Mouse (Mus musculus): ENCODE data around the gene Thg1l. TPM values are rescaled to one million over a fixed set of nuclear protein-coding genes. Genes with fewer than 3 reads are reported as not detected.

Gene Thg1l
- 10.0 and 10.2 TPM in 2 replicates for polyA plus RNA-seq (2015; fragmentation: Nextera tagmentation; extraction: Ambion mirVana)

- H3K9ac ChIP-seq (replicated peaks; ENCODE audit: low read depth, low read length): peak within 1 kb of the TSS; percentile 67
- no peaks in the 10 kb centered on the region for H3K9me3 ChIP-seq (ENCODE audit: control insufficient read depth, low read length)
- peak; percentile 99 for ATAC-seq
- peak within 1 kb of the TSS; percentile 57; the same call in 1 of the 2 replicates for H3K27ac ChIP-seq (ENCODE audit: low read length)
- H3K4me2 ChIP-seq (ENCODE audit: low read length): peak within 1 kb of the TSS; percentile 57
- H3K4me1 ChIP-seq (replicated peaks; ENCODE audit: control insufficient read depth, insufficient read depth, low read length): 0 out of 2 replicates have a peak, but pooled peaks cover 3% of the 10 kb centered on the region
- no peaks in the 10 kb centered on the region for H3K27me3 ChIP-seq (replicated peaks; ENCODE audit: control insufficient read depth, insufficient read depth, low read length)
- peak within 1 kb of the TSS; percentile 86 for H3K4me3 ChIP-seq (replicated peaks; ENCODE audit: low read length)
- H3K36me3 ChIP-seq (ENCODE audit: control insufficient read depth, insufficient read depth): no peaks in the 10 kb centered on the region
- 0% methylated on average over 32 of the region's 32 CpGs for WGBS
Measured at GRCm38 (mm10) chr11:45955127-45955627, at the start of gene Thg1l. TSS of gene Thg1l (minus strand) at chr11:45955494.

- Histone ChIP-seq H3K27me3 (replicated peaks; ENCODE audit: control insufficient read depth, insufficient read depth, low read length) (no peaks in the 10 kb centered on the region), H3K36me3 (ENCODE audit: control insufficient read depth, insufficient read depth) (no peaks in the 10 kb centered on the region), H3K4me3 (replicated peaks; ENCODE audit: low read length) (no peak overlapping the region), H3K4me2 (ENCODE audit: low read length) (no peak overlapping the region; the same call in 1 of the 2 replicates), H3K9ac (replicated peaks; ENCODE audit: low read depth, low read length) (no peak overlapping the region), H3K4me1 (replicated peaks; ENCODE audit: control insufficient read depth, insufficient read depth, low read length) (no peaks in the 10 kb centered on the region), H3K27ac (ENCODE audit: low read length) (no peak overlapping the region), H3K9me3 (ENCODE audit: control insufficient read depth, low read length) (no peaks in the 10 kb centered on the region)
- no peak for ATAC-seq
- 54% methylated on average over 13 of the region's 13 CpGs for WGBS
Measured at GRCm38 (mm10) chr11:45992087-45992486, 36.8 kb upstream of the Thg1l start.

- H3K9me3 ChIP-seq (ENCODE audit: control insufficient read depth, low read length): no peaks in the 10 kb centered on the region
- no peaks in the 10 kb centered on the region for H3K36me3 ChIP-seq (ENCODE audit: control insufficient read depth, insufficient read depth)
- H3K27me3 ChIP-seq (replicated peaks; ENCODE audit: control insufficient read depth, insufficient read depth, low read length): no peaks in the 10 kb centered on the region
- H3K27ac ChIP-seq (ENCODE audit: low read length): no peak overlapping the region
- H3K9ac ChIP-seq (replicated peaks; ENCODE audit: low read depth, low read length): no peak overlapping the region
- ATAC-seq: no peak
- 11% methylated on average over 16 of the region's 16 CpGs for WGBS
- no peak overlapping the region for H3K4me3 ChIP-seq (replicated peaks; ENCODE audit: low read length)
- peak overlapping the region; percentile 36 for H3K4me2 ChIP-seq (ENCODE audit: low read length)
- no peaks in the 10 kb centered on the region for H3K4me1 ChIP-seq (replicated peaks; ENCODE audit: control insufficient read depth, insufficient read depth, low read length)
Measured at GRCm38 (mm10) chr11:45991604-45992003, 36.3 kb upstream of the Thg1l start.

- ATAC-seq: peak; percentile 9; the same call in 1 of the 2 replicates
- H3K4me1 ChIP-seq (replicated peaks; ENCODE audit: control insufficient read depth, insufficient read depth, low read length): peaks cover 4% of the 10 kb centered on the region; the same call in 1 of the 2 replicates
- H3K4me3 ChIP-seq (replicated peaks; ENCODE audit: low read length): peak overlapping the region; percentile 53
- H3K27me3 ChIP-seq (replicated peaks; ENCODE audit: control insufficient read depth, insufficient read depth, low read length): 0 out of 2 replicates have a peak, but pooled peaks cover 4% of the 10 kb centered on the region
- WGBS: 52% methylated on average over 13 of the region's 19 CpGs
- peak overlapping the region; percentile 75 for H3K9ac ChIP-seq (replicated peaks; ENCODE audit: low read depth, low read length)
- peaks cover 2% of the 10 kb centered on the region; the same call in 1 of the 2 replicates for H3K9me3 ChIP-seq (ENCODE audit: control insufficient read depth, low read length)
- H3K36me3 ChIP-seq (ENCODE audit: control insufficient read depth, insufficient read depth): no peaks in the 10 kb centered on the region
- no peak overlapping the region for H3K27ac ChIP-seq (ENCODE audit: low read length)
- peak overlapping the region; percentile 62 for H3K4me2 ChIP-seq (ENCODE audit: low read length)
Measured at GRCm38 (mm10) chr11:45980893-45981253, 25.6 kb upstream of the Thg1l start.

GRCm38 (mm10) chr11:45979946-45980892 is 24.9 kb upstream of the Thg1l start, which contains the start of gene Sox30:
TSS of gene Sox30 (plus strand) at chr11:45980310.
- Histone ChIP-seq H3K9ac (replicated peaks; ENCODE audit: low read depth, low read length) (peak within 1 kb of the TSS; percentile 75), H3K27me3 (replicated peaks; ENCODE audit: control insufficient read depth, insufficient read depth, low read length) (0 out of 2 replicates have a peak, but pooled peaks cover 4% of the 10 kb centered on the region), H3K9me3 (ENCODE audit: control insufficient read depth, low read length) (peaks cover 2% of the 10 kb centered on the region; the same call in 1 of the 2 replicates), H3K4me1 (replicated peaks; ENCODE audit: control insufficient read depth, insufficient read depth, low read length) (peaks cover 4% of the 10 kb centered on the region; the same call in 1 of the 2 replicates), H3K36me3 (ENCODE audit: control insufficient read depth, insufficient read depth) (no peaks in the 10 kb centered on the region), H3K27ac (ENCODE audit: low read length) (no peak within 1 kb of the TSS; the same call in 1 of the 2 replicates), H3K4me3 (replicated peaks; ENCODE audit: low read length) (peak within 1 kb of the TSS; percentile 53), H3K4me2 (ENCODE audit: low read length) (peak within 1 kb of the TSS; percentile 62)
- ATAC-seq: peak; percentile 98
- 13% methylated on average over 77 of the region's 115 CpGs for WGBS

- 78% methylated on average over 3 of the region's 3 CpGs for WGBS
- Histone ChIP-seq H3K27me3 (replicated peaks; ENCODE audit: control insufficient read depth, insufficient read depth, low read length) (0 out of 2 replicates have a peak, but pooled peaks cover 4% of the 10 kb centered on the region), H3K4me3 (replicated peaks; ENCODE audit: low read length) (no peak overlapping the region), H3K4me2 (ENCODE audit: low read length) (no peak overlapping the region), H3K4me1 (replicated peaks; ENCODE audit: control insufficient read depth, insufficient read depth, low read length) (peaks cover 4% of the 10 kb centered on the region; the same call in 1 of the 2 replicates), H3K36me3 (ENCODE audit: control insufficient read depth, insufficient read depth) (no peaks in the 10 kb centered on the region), H3K27ac (ENCODE audit: low read length) (no peak overlapping the region), H3K9me3 (ENCODE audit: control insufficient read depth, low read length) (peaks cover 2% of the 10 kb centered on the region; the same call in 1 of the 2 replicates), H3K9ac (replicated peaks; ENCODE audit: low read depth, low read length) (no peak overlapping the region)
- no peak for ATAC-seq
Measured at GRCm38 (mm10) chr11:45976061-45976460, 20.8 kb upstream of the Thg1l start.

GRCm38 (mm10) chr11:45974466-45974865 is 19.2 kb upstream of the Thg1l start:
- no peak overlapping the region for H3K4me3 ChIP-seq (replicated peaks; ENCODE audit: low read length)
- H3K9ac ChIP-seq (replicated peaks; ENCODE audit: low read depth, low read length): no peak overlapping the region
- no peaks in the 10 kb centered on the region for H3K36me3 ChIP-seq (ENCODE audit: control insufficient read depth, insufficient read depth)
- H3K27ac ChIP-seq (ENCODE audit: low read length): no peak overlapping the region
- H3K9me3 ChIP-seq (ENCODE audit: control insufficient read depth, low read length): no peaks in the 10 kb centered on the region
- WGBS: 92% methylated on average over 8 of the region's 8 CpGs
- H3K4me2 ChIP-seq (ENCODE audit: low read length): no peak overlapping the region
- 0 out of 2 replicates have a peak, but pooled peaks cover 3% of the 10 kb centered on the region for H3K27me3 ChIP-seq (replicated peaks; ENCODE audit: control insufficient read depth, insufficient read depth, low read length)
- no peaks in the 10 kb centered on the region for H3K4me1 ChIP-seq (replicated peaks; ENCODE audit: control insufficient read depth, insufficient read depth, low read length)
- ATAC-seq: no peak

GRCm38 (mm10) chr11:45973635-45974034 is 18.3 kb upstream of the Thg1l start:
- no peak overlapping the region for H3K27ac ChIP-seq (ENCODE audit: low read length)
- H3K4me2 ChIP-seq (ENCODE audit: low read length): no peak overlapping the region
- H3K9me3 ChIP-seq (ENCODE audit: control insufficient read depth, low read length): no peaks in the 10 kb centered on the region
- no peaks in the 10 kb centered on the region for H3K27me3 ChIP-seq (replicated peaks; ENCODE audit: control insufficient read depth, insufficient read depth, low read length)
- no peak overlapping the region for H3K9ac ChIP-seq (replicated peaks; ENCODE audit: low read depth, low read length)
- H3K4me1 ChIP-seq (replicated peaks; ENCODE audit: control insufficient read depth, insufficient read depth, low read length): no peaks in the 10 kb centered on the region
- 88% methylated on average over 5 of the region's 5 CpGs for WGBS
- no peak overlapping the region for H3K4me3 ChIP-seq (replicated peaks; ENCODE audit: low read length)
- ATAC-seq: no peak
- H3K36me3 ChIP-seq (ENCODE audit: control insufficient read depth, insufficient read depth): no peaks in the 10 kb centered on the region

GRCm38 (mm10) chr11:45968466-45968865 is 13.2 kb upstream of the Thg1l start:
- H3K9ac ChIP-seq (replicated peaks; ENCODE audit: low read depth, low read length): no peak overlapping the region
- 87% methylated on average over 3 of the region's 3 CpGs for WGBS
- H3K4me3 ChIP-seq (replicated peaks; ENCODE audit: low read length): no peak overlapping the region
- H3K36me3 ChIP-seq (ENCODE audit: control insufficient read depth, insufficient read depth): no peaks in the 10 kb centered on the region
- no peaks in the 10 kb centered on the region for H3K27me3 ChIP-seq (replicated peaks; ENCODE audit: control insufficient read depth, insufficient read depth, low read length)
- ATAC-seq: no peak
- H3K9me3 ChIP-seq (ENCODE audit: control insufficient read depth, low read length): no peaks in the 10 kb centered on the region
- H3K4me2 ChIP-seq (ENCODE audit: low read length): no peak overlapping the region
- no peak overlapping the region for H3K27ac ChIP-seq (ENCODE audit: low read length)
- H3K4me1 ChIP-seq (replicated peaks; ENCODE audit: control insufficient read depth, insufficient read depth, low read length): no peaks in the 10 kb centered on the region
